Mouse (Mus musculus): Measurements from ENCODE around the gene Iars.
"Not testable (repeated sequence)": the region's sequence is repeated elsewhere in the genome, so short reads cannot be mapped to it uniquely, and the experiment has no call there.

Iars gene

DNA sequence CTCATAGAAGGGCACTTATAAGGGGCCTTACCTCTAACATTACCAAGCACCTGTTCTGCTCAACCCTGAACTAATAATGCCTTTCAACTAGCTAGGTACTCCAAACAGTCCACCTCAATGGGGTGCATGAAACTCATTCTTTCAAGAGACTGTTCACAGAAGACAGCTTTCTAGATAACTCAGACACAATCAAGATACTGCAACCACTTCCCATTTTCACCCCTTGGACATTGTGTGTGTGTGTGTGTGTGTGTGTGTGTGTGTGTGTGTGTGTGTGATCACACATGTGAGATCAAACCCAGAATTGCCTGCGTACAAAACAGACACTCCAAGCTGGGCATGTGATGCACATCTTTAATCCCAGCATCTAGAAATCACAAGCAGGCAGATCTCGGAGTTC, 56.1 kb downstream of the Iars start:
- DNase-seq = no peak

DNA sequence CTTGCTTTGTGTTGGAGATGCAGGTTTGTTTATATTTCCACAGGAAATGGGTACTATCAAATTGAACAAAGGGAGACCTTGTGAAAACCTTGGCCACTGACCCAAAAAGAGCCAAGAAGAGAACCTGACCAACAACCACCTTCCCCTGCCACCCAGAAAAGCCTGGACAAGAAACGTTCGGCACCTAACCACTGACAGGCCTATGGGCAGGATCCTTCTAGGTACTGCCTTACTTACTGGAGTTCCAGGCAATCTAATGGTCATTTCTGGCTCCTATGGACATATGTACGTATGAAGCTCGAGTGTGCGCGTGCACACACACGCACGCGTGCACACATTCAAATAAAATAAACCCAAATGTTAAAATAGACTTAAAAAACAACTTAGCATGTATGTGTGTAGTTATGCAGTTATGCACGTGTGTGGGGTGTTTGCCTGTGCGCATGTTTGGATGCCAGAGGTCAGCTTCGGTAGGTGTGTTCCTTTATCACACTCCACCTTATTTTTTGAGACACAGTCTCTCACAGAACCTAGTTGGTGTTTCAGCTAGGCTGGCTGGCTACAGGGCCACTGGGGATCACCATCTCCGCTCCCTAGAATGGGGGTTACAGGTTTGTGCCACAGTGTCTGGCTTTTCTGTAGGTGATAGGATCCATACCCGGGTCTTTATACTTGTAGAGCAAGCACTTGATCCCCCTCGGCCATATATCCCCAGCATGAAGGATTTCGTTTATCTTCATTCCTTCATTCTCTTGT, 59.6 kb downstream of the Iars start:
- DNase-seq = no peak

DNA sequence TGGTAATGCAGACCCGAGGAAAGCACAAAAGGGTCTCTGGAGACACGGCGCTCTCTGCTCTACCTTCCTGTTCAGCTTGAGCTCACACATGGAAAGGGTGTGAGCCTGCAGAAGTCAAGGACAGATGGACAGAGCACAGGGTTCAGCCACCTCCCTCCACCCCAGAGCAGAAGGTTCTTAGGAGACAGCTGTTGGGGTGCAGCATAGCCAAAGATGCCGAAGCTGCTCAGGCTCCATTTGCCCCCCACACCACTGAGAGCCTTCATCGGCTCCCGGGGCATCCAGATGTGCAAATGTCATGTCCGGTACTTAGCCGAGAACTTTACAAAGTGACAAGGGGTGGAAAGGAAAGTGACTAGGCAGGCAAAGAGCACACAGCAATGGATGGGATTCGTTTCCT, 74.7 kb downstream of the Iars start:
- DNase-seq = no peak

DNA sequence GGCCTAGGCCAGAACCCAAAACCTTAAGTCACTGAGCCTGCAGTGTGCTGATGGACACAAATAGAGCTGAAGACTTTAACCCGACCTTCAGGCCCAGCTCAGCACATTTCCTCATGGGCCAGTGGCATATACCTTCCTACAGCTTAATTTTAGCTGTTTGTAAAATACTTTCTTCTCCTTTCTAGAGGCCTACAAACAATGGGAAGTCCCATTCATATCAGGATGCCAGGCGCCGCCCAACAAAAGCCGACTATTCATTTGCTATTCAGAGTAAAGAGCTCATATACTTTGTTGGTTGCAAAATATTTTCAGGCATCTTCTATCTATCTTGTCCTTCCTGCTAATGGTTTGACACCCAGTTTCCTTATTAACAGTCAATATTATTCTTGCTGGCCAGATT, 76.1 kb downstream of the Iars start:
- no peak for DNase-seq

DNA sequence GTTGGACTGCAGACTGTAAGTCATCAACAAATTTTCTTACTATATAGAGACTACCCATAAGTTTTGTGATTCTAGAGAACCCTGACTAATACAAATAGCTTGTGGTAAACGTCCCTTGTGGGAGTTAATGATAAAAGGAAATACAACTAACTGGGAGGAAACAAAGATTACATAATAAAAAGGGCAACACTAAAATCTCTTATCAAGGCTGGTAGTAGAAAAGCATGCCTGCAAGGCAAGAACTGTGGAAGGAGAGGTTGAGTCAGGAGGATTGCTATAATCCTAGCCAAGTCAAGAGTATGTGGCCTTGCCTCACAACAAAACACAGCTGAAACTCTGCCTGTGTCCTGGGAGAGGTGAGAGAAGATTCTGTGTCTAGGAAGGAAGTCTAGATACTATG, 78.8 kb downstream of the Iars start:
- no peak for DNase-seq

DNA sequence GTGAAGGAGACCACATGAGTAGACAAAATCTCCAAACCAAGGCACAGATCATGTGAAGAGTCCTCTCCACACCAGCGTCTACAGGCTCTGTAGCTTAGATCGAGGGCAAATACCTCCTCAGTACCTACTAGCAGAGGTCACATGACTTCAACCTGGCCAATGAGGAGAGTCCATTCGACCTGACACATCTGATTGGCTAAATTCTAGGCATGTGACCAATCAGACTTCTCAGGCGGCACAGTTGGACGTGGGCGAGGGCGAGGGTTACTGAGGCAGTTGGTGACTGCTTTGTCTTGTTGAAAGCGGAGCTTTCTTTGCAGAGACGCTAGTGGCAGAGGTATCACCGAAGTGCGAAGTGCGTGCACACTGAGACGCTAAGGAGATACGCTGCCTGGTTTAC, 80.3 kb downstream of the Iars start:
- DNase-seq = no peak

DNA sequence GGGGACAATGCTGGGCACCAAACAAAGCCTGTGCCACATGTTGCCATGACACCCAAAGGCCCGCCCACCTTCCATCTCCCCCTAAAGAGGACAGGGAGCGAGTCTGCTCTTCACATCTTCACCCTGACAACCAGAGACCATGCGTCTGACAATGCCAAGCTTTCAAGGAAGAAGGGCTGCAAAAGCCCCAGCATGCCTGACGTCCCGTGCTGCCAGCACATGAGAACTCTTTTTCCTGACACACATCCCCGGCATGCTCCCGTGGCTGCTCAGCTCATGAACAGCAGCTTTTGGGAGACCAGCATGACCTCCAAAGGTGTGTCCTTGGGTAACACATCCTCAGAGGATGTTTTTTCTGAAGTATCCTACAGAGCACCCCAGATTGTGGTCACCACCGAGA, 83.4 kb downstream of the Iars start:
- no peak for DNase-seq

DNA sequence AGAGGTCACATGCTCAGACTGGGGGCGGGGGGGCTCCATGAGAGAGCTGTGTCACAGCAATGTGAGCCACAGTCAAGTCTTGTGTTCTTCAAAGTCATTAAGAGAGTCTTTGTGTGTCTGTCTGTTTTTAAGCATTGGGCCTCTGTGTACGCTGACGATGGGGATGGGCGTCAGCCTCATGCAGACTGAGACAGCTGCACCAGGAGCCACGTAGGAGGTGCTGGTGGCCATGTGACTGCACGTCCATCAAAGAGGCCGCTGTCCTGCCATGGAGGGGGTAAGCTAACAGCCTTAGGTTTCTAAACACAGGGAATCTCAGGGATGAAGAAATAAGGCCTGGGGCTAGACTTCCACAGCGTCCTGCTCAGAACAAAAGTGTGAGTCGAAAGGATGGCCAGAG, 84.4 kb downstream of the Iars start:
- DNase-seq = no peak

DNA sequence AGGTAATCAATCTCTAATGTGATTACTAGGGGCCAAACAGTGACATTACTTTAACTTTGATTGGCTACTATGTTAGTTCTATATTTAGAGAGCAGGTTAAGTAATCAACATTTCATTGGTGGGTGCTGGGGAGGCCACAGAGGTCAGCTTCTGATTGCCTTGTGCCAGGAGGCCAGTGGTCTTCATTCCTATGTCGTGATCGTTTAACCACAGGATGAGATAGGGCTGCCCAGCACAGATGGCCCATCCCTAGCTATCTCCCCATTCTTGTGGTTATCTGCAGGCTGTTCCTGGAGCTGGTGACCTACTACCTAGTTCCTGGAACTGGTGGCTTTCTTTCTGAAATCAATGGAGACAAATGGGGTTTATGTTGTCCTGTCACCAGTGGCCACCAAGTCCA, 86.1 kb downstream of the Iars start:
- no peak for DNase-seq

DNA sequence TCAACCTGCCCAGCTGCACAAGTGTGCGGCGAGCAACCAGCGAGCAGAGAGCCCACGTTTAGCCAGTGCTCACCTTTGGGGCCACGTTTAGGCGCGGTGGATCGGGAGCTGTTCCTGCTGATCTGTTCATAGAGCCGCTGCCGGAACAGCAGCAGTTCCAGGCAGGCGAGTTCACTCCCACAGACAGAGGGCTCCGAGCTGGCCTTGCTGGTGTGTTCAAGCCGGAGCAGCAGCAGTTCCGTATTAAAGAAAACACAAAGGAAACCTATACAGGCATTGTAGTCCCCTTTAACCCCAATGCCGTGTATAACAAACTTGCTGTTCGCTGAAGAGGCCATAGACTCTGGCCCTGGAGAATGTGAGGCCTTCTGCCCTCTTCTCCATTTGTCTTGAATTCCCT, 87.2 kb downstream of the Iars start:
- no peak for DNase-seq

DNA sequence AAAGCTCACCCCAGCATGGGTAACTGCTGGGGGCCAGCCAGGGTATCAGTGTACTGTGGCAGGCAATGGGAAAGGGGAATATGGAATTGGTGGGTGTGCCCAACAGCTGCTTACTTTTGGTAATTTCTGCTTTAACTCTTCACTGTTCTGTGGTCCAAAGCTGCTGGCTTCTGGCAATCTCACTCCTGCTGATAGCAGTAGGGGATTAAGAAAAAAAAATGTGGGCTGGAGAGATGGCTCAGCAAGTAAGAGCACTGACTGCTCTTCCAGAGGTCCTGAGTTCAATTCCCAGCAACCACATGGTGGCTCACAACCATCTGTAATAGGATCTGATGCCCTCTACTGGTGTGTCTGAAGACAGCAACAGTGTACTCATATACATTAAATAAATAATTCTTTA, 89.6 kb downstream of the Iars start:
- not testable (repeated sequence) for DNase-seq

Data from kidney, adult 8-10 months (tissue).